Mouse (Mus musculus) kidney, postnatal 10 days (tissue): ENCODE data around the gene Hyou1.
A peak's percentile ranks its signal among the peaks of the same experiment; 100 is the strongest.
"Not testable (repeated sequence)": the region's sequence is repeated elsewhere in the genome, so short reads cannot be mapped to it uniquely, and the experiment has no call there.

ENCODE experiments used
- DNase-seq: peaks from one replicate; pipeline ENCODE4 v3.0.0; 2021; ENCODE audit warnings: mixed read lengths

Gene Hyou1

DNA sequence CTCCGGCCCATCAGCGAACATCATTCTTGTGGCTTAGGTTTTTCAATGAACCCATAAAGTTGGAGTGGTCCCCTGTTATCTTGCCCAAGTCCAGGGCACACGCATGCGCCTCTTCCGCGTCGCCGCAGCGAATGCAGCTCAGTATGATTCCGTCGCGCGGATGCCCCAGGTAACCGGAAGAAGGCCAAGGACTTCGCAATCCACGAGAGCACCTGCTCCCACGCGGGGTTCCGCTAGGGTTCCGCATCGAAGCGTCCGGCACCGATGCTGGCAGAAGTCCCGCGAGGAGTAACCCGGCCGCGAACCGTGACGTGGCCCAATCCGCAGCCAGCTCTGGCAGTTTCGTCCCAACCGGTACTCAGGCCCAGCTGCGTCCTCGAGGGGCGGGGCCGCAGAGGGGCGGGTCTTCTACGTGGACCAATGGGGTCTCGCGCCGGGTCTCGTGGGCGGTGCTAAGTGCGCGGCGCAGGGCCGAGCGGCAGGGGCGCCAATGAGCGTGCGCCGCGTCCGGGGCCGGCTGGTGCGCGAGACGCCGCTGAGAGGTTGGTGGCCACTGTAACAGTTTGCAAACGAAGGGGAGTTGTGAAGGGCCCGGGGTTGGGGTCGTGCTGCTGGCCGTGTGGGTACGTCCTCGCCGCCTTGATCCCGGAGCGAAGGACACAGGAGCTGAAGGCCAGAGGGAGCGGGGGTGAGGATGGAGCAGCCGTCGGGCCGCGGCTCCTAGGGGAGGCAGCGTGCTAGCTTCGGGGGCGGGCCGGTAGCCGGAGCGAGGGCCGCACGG, at the start of gene Hyou1:
Hyou1 (plus strand) TSS at position 437 of the 781 bp plus-strand sequence.
- DNase-seq: peak; percentile 100

DNA sequence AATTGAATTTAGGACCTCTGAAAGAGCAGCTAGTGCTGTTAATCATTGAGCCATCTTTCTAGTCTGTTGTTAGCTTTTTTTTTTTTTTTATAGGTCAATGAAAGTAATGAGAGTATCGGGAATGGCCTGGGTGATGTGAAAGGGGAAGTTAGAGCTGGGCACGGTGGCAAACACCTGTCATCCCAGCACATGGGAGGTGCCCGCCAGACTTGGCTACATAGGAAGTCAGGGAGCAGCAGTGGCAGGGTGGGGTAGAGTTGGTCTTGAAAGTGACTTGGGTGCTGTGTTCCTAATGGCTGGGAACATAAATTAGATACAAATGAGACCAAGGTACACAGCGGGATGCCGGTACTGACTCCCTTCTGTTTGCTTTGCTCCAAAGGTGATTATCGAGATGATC, 48.6 kb upstream of the Hyou1 start:
- no peak for DNase-seq

DNA sequence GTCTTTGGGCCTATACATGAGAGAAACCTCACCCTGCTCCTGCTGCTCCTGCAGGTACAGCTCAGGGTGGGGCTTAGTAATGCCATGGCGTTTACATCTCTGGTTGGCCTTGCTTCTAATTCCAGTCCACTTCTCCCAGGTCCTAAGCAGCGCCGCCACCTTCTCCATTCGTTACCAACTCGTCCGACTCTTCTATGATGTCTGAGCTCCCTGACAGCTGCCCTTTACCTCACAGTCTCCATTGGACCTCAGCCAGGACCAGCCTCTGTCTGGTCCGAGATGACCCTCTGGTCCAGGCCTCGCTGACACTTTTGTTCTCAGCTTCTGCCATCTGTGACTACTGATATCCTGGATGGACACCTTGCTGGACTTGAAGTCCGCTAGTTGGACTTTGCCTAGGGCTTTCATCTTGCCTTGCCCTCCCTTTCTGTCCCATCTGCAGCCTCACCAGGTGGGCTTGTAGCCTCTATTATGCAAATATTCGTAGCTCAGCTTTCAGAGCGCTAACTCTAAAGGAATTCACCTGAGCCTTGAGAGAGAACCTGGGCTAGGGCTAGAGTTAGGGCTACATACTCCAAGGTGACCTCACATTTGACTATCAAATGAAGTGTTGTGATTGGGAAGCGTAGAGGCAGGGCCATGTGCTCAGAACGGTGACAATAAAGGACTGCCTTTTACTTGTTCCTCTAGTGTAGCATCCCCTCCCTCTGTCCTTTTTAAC, 46.2 kb upstream of the Hyou1 start:
- no peak for DNase-seq

DNA sequence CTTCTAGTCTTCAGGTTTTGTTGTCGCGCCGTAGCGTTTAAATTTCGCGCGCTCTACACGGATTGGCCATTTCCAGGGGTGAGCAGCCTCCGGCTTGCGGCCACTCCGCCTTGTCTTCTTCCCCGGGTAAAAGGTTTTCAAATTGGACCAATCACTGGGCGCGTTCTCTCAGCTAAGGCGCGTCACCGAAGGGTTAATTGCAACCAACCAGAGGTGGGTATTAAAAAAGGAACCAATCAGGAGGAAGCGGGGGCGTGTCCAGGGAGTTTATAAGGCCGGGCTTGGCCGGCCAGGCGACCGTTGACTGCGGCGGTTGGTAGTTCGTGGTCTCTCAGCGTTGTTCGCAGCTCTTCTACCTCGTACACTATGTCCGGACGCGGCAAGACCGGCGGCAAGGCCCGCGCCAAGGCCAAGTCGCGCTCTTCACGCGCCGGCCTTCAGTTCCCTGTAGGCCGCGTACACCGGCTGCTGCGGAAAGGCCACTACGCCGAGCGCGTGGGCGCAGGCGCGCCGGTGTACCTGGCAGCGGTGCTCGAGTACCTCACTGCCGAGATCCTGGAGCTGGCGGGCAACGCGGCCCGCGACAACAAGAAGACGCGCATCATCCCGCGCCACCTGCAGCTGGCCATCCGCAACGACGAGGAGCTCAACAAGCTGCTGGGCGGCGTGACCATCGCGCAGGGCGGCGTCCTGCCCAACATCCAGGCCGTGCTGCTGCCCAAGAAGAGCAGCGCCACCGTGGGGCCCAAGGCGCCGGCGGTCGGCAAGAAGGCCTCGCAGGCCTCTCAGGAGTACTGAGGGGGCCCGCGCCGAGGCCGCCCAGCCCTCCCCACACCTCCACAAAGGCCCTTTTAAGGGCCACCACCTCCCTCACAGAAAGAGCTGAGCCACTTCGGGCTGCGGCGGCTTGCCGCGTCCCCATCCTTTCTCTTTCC, 44.6 kb upstream of the Hyou1 start, which contains the start of gene H2afx:
H2afx (plus strand) TSS at position 299 of the 935 bp plus-strand sequence.
- peak; percentile 99 for DNase-seq

DNA sequence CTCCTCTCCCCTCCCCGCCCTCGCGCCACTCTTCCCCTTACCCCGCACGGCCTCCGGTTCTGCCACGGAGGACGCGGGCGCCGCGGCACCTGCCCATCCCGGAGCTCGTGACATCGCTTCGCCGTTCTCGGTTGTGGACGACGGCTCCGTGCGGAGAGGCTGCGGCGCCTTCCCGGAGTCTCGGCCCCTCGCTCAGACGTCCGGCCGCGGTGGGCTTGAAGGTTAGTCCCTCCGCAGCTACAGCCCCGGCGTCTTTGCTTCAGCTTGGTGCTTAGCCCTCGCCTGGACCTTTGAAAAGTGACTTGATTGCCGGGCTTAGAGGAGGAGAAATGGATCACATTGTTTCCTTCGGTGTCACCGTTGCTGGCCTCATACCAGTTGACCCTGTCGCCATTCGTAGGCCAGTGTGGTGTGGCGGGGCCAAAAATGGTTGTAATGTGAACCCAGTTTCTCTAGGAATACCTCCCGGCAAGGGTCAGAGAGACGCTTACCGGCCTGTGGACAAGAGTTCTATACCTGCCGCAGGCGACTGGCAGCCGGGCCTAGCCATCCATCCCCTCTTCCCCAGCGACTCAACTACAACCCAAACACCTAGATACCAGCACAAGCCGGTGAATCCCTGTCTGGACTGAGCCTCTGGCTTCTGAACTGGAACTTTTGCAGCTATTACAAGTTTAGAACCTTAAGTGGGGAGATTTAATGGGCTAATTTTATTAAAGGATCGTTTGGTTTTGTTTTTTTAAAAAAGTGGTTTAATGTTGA, 43.8 kb upstream of the Hyou1 start:
- DNase-seq: peak; percentile 62

DNA sequence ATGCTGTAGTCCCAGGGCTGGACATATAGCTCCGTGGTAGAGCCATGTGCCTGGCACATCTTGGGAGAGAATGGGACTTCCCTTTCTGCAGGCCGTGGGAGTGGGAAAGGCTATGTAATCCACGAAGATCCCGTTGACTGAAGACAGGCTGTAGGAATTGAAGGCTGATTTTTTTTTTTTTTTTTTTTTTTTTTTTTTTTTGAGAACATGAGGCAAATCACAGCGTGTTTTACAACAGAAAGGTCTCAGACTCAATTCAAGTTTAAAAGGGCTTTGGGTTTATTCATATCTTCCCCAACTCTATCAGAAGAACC, 43.2 kb upstream of the Hyou1 start:
- no peak for DNase-seq

DNA sequence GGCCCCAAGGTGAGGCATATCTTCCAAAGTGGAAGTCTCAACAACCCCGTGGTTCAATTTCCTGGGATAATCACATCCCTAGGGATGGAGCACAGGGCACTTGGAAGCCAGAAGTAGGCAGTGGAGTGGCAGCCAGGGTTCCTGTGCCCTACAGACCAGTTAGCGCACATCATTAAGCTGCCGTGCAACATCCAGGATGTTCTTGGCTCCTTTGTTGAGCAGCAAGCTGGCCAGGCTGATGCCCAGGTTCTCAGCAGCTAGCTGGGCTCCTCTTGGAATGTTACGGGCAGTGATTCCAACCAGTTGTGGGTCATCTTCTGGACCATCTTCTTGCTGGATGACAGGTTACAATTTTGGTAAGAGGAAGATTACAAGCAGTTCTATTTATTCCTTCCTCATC, 42.8 kb upstream of the Hyou1 start:
- not testable (repeated sequence) for DNase-seq

DNA sequence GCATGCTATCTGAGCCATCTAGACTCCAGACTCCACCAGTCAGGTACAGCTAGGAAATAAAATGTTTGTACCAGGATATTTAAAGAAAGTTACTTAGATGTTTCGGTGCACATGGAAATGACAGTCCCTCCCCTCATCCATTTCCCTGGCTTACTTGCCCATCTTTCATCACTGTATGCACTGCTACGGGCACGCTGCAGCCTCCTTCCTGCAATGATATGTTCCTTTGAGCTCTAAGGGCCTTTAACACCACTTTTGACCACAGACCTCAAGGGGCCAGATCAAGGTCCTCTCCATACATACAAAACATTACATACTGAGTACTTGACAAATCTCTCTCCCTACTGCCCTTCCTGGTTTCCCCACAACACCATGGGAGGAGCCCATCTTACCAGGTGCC, 42.3 kb upstream of the Hyou1 start:
- no peak for DNase-seq

DNA sequence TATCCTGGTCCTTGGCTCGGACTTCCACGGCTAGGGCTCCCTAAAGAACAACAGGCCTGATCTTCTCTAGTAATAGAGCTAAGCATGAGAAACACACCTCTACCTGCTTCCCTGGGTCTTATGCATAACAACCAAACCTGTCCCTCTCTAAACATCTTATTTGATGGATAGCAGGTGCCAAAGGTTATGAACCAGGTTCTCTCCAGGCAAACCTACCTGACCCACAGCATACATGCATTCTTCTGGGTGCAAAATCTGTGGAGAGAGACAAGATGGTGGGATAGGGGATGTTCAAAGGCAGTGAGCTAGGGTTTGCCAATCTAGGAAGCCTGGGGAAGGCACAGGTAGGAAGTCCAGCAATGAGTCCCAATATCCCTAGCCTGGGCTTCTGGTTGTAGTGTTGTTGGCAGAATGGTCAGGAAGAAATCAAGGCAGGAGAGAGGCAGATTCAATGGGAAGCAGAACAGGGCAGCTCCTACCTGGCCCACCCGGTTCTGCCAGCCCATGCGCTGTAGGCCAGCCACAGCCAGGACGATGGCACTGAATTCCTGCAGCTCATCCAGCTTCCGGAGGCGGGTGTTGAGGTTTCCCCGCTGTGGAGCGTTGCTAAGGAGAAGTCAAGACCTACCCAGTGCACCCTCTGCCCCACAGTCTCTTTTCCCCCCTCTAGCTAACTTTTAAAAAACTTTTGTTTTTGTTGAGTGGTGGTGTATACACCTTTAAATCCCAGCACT, 41.7 kb upstream of the Hyou1 start:
- DNase-seq: peak; percentile 32

DNA sequence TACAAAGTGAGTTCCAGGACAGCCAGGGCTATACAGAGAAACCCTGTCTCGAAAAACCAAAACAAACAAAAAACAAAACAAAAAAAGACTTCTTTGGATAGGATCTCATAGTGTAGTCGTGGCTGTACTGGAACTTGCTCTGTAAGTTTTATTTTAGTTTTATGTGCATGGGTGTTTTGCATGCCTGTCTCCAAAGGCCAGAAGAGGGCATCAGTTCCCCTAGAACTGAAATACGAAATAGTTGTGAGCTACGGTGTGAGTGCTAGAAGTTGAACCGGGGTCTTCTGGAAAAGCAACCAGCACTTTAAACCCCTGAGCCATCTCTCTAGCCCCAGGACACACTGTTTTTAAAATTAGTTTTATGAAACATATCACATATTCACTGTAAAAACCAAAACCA, 40.7 kb upstream of the Hyou1 start:
- no peak for DNase-seq

DNA sequence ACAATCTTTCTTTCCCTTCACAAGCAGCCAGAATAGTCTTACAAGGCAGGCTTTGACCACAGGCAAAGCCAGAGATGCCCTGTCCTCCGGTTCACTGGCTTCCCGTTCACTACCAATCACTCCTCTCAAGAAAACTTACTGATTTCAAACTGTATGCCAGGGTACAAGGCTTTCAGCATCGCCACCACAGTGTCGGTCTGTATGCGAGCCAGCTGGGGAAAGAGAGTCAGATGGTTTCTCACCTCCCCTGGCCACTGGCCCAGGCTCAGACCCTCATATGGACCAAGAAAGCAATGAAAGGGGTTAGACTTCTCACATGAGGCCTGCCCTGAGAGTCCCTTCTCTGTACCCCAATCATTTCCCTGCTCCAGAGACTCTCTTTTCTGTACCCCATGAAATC, 37.8 kb upstream of the Hyou1 start:
- DNase-seq: no peak

DNA sequence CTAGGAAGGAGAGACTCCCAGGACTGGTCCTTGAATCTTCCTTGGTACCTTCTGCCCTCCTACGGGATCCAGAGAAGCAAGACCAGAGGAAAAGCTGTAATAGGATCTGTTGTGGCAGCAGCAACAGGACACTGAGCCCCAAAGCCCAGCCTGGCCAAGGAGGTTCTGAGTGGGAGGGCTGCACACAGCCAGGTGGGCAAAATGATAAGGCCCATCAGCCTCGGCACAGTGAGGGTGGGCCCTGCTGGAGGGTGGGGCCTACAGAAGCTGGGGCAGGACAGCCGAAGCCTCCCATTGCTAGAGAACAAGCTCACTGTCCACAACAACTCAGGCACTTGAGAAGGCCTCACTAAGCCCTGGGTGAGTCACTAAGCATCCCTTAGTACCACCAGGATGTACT, 37.1 kb upstream of the Hyou1 start:
- DNase-seq: no peak

DNA sequence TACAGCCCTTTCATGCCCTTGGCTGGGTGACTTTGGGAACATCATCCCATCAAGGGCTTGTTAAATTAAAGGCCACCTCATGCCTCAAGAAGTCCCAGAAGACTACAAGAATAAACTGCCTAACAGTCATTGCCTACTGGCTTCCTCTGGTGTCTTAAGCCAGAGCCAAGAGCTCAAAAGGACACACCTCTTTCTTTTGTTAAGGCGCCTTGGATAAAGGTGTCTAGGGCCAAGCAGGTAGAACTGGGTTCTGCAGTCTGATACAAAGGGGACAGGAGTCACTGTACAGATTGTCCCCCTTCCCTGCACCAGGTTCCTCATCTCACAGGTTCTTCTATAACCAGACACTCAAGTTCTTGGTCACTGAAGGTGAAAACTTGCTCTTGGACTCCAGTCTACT, 36.7 kb upstream of the Hyou1 start:
- no peak for DNase-seq

DNA sequence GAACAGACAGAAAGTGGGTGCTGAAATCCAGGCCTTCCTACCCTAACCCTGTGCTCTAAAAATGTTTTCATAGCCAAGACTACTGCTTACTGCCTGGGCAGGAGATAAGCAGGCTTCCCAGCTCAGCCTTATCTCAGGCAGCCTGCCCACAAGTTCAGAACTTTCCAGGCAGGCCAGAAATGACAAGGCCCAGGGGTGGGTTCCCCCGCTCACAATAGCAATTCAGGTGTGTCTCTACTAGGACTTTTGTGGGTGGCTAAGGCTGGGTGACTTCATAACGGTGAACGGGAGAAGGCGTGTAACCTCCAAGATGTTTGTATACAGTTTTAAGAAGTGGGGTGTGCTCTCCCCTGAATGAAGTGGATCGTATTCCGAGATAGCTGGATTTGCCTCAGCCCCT, 36.0 kb upstream of the Hyou1 start:
- no peak for DNase-seq

DNA sequence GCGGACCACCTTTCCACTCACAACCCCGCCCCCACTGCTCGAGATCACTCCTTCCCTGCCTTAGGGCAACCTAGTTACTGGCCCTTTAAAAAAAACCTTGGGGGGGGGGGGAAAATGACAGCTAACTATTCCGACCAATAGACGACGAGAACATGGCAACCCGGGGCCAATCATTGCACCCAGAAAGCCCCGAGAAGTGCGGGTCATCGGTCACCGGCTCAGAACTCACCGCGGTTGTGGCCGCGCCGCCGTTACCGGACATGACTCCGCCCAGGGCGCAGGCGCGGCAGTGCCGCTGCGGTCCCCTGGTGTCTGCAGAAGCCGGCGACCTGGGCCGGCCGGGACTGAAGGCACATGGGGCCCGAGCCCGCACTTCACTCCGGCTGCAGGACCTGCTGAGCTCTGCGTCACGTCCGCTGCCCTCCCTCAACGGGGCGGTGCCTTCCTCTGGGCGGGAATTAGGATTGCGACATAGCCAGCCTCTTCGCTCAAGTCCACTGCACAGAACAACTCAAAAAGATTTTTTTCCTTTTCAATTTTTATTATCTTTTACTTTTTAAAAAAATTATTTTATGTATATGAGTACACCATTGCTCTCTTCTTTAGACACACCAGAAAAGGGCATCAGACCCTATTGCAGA, 35.4 kb upstream of the Hyou1 start, which contains the start of gene Hmbs:
Hmbs (minus strand) TSS at position 448 of the 641 bp plus-strand sequence.
- peak; percentile 94 for DNase-seq

DNA sequence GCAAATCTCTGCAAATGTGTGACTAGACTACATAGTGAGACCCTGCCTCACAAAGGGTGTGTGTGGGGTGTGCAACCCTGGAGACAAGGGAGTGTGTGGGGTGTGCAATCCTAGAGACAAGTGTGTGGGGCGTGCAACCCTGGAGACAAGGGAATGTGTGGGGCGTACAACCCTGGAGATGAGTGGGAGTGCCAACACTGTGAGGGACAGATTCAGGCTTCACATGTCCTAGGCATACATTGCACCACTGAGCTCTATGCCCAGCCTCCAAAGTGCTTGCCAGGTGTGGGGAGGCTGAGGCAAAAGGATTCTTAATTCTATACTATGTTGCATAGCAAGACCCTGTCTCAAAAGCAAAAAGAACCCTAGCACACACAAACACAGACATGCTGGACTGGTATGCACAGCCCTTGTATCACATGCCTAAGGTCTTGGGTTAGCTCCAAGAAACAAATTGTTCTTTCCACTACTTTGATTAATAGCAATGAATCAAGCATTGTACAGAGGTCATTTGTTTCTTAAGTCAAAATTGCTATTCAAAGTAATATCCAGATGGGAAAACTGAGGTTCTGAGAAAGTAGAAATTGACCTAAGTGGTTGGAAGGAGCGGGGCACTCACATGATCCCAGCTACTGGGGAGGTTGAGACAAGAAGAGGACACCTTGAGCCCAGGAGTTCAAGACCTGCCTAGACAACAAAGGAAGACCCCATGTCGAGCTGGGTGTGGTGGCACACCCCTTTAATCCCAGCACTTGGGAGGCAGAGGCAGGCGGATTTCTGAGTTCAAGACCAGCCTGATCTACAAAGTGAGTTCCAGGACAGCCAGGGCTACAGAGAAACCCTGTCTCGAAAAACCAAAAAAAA, 33.5 kb upstream of the Hyou1 start:
- DNase-seq: no peak

DNA sequence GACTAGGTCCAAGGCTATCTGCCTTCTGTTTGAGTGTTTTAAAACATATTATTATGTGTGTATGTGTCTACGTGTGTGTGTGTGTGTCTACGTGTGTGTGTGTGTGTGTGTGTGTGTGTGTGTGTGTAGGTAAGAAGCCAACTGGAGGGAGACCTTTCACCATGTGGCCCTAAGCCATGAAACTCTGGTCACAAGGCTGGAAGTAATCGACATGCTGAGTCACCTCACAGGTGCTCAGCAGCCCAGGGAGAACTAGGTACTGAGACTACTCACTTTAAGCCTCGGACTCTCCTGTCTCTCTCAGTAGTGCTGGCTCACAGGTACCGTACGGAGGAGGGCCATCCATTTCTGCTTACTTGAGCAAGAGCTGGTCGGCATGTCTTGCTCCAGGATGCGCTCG, 32.1 kb upstream of the Hyou1 start:
- no peak for DNase-seq

DNA sequence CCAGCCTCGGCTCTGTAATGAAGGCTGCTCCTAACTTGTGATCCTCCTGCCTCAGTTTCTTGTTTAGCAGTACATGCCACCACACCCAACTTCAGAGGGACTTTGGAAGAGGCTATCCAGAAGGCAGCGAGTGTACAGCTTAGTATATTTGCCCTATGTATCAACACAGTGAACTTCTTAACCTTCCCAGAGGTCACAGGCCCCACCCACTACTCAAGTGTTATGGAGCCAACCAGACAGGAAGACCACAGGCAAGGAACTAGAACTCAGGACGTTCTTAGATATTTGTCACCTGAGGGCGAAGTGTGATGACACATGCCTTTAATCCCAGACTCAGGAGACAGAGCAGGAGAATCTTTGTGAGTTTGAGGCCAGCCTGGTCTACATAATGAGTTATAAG, 31.7 kb upstream of the Hyou1 start:
- no peak for DNase-seq

DNA sequence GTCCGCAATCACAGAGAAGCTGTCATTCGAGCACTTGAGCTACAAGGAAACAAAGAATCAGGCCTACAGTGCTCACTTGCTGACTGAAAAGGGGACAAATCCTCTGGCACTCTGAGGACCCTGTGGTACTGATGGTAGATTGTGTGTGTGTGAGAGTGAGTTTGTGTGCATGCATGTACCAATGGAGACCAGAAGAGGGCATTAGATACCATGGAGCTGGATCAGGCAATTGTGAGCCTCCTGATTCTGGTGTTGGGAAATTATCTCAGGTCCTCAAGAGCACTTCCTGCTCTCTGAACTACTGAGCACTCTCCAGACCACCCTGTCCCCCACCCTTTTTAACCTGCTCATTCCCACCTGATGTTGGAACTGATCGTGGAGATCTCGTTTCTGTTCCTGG, 30.7 kb upstream of the Hyou1 start:
- DNase-seq: no peak

DNA sequence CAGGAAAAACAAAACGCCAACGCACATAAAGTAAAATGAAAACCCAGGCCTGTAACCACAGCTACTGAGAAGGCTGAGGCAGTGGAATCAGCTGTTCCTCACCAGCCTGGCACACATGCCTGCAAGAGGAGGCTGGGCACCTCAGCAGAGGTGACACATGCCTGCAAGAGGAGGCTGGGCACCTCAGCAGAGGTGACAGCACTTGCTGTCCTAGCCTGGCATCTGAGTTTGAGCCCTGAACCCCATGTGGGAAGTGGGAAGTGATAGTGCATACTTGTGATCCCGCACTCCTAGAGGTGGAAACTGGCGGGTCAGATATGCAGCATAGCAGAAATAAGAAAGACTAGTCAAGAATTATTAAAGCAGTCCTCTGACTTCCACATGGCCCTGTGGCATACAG, 27.9 kb upstream of the Hyou1 start:
- no peak for DNase-seq
